ENCODE assay signal across 30 mouse cellular contexts in the genomic region with DNA sequence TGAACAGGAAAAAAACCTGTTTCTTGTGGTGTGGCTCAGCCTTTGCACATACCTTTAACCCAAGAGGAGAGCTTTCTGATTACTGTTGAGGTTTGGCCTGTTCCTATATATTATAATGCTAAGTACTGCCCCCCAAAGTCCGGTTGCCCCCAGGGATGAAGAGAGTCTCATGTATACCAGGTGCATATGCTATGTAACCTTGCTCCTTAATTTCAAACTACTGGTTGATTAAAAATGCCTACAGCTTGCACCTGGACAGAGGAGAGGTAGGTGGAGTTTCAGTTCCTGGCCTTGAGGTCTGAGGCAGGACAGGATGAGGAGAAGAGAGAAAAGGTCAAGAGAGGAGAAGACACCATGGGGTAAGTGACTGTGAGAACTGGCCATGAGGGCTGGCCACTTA. TPM values are rescaled to one million over a fixed set of nuclear protein-coding genes. Genes with fewer than 3 reads are reported as not detected.
"Had no signal": no experiment of that assay in that cellular context is flagged by ENCODE, and none has a peak within 500 bp of the region (broad histone marks: within the 10 kb centered on the region; RNA-seq: fewer than 3 reads in every experiment).

A gene (plus strand): TSS at position 301 of the 400 bp plus-strand sequence.

- H3K9ac ChIP-seq: heart, embryonic 12.5 days; hindbrain, embryonic 12.5 days; hindbrain, embryonic 14.5 days; intestine, embryonic 15.5 days; limb, embryonic 12.5 days had no signal

- H3K9me3 ChIP-seq: heart, embryonic 10.5 days; heart, embryonic 12.5 days; hindbrain, embryonic 10.5 days; hindbrain, embryonic 12.5 days; intestine, embryonic 15.5 days; limb, embryonic 10.5 days; limb, embryonic 12.5 days had no signal

- ATAC-seq: hindbrain, embryonic 16.5 days; inflammation-experienced regulatory T-cells, adult 6 months; intestine, embryonic 15.5 days; intestine, postnatal 0 days had no signal

- H3K27ac ChIP-seq: gastrocnemius, adult 2 months; heart, embryonic 10.5 days; hindbrain, embryonic 10.5 days; hindbrain, embryonic 12.5 days; hindbrain, embryonic 14.5 days; intestine, embryonic 15.5 days; layer of hippocampus, adult 2 months; left cerebral cortex, adult 2 months; limb, embryonic 10.5 days; limb, embryonic 12.5 days had no signal

- H3K27me3 ChIP-seq: heart, embryonic 12.5 days; hindbrain, embryonic 12.5 days; intestine, embryonic 15.5 days had no signal

- DNase-seq: gastrocnemius, adult 2 months; gastrocnemius, postnatal 10 days; gastrocnemius, postnatal 25 days; heart, adult 18-20 months; heart, postnatal 10 days; heart, postnatal 4 days; kidney, adult 18-20 months; kidney, adult 8-10 months; kidney, postnatal 10 days; kidney, postnatal 25 days; kidney, postnatal 4 days; liver had no signal

- H3K4me2 ChIP-seq: heart, embryonic 12.5 days; hindbrain, embryonic 12.5 days; hindbrain, embryonic 14.5 days; intestine, embryonic 15.5 days; limb, embryonic 12.5 days; liver, embryonic 11.5 days had no signal

- H3K4me3 ChIP-seq: gastrocnemius, adult 2 months; heart, embryonic 10.5 days; heart, embryonic 12.5 days; hindbrain, embryonic 10.5 days; hindbrain, embryonic 12.5 days; intestine, embryonic 15.5 days; layer of hippocampus, adult 2 months; left cerebral cortex, adult 2 months; limb, embryonic 10.5 days; limb, embryonic 12.5 days had no signal

RNA-seq across cellular contexts. Expression of the gene that starts here (rescaled TPM):
- total RNA-seq: gastrocnemius, adult 2 months; gastrocnemius, postnatal 10 days; gastrocnemius, postnatal 25 days; gastrocnemius, postnatal 4 days; heart, adult 18-20 months; heart, postnatal 10 days; heart, postnatal 25 days; heart, postnatal 4 days; left cerebral cortex, adult 2 months had no signal
- polyA plus RNA-seq: heart, embryonic 10.5 days; heart, embryonic 12.5 days; heart, embryonic 14.5 days; hindbrain, embryonic 12.5 days; inflammation-experienced regulatory T-cells, adult 6 months; intestine, embryonic 15.5 days; intestine, postnatal 0 days; kidney, embryonic 14.5 days; liver, embryonic 11.5 days had no signal
